Mouse (Mus musculus): ENCODE results near the gene Znhit2. TPM values are rescaled to one million over a fixed set of nuclear protein-coding genes. Genes with fewer than 3 reads are reported as not detected.

The Znhit2 gene
- 36.0 and 46.5 TPM in 2 replicates for polyA plus RNA-seq (2012; rRNA removed)

DNA sequence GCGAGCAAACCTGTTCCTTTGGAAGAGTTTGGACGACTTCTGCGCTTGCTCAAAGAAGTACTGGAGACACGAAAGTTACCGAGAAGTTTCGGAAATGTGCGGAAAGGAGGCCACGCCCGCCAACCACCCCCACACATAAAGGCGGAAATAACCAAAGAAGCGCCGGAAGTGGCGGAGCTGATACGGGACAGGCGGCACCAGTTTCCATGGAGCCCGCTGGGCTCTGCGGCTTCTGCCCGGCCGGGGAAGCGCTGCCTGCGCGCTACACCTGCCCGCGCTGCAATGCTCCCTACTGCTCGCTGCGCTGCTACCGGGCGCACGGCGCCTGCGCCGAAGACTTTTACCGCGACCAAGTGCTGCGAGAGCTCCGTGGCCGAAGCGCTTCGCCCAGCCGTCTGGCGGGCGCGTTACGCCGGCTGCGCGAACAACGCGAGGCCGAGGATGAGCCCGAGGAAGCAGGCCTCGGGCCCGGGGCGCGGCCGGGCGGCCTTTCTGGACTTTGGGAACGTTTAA, at the start of gene Znhit2:
Gene Znhit2 (plus strand): TSS at position 172 of the 513 bp plus-strand sequence.
- DNase-seq (ENCODE audit: low read depth) = peak; percentile 97
- TF ChIP-seq CTCF (IDR thresholded peaks at IDR 0.05; ENCODE audit: borderline replicate concordance, extremely low read depth, insufficient read depth, insufficient read length) (no peak; the same call in 1 of the 2 replicates), POLR2A (IDR thresholded peaks at IDR 0.05; ENCODE audit: borderline replicate concordance, extremely low read depth, insufficient read depth, insufficient read length, poor library complexity, severe bottlenecking) (peak; percentile 87)

DNA sequence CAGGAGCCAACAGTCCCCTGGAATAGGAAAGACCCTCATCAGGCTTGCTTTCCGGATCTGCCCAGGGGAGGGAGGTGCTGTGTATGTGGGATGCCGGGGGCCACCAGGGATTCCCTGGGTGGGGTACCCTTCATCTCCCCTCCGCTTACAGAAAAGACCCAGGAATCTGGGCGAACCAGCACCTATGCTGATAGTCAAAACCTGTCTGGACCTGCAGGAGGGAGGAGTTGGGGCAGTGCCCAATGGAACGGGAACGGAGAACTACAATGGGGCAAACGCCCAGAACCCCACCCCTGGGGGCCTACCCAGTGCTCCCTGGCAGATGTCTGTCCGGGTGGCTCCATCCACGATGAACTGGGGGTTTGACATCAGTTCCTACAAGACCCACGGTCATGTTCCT, 47.3 kb upstream of the Znhit2 start:
- no peak for TF ChIP-seq CTCF (IDR thresholded peaks at IDR 0.05; ENCODE audit: borderline replicate concordance, extremely low read depth, insufficient read depth, insufficient read length)

DNA sequence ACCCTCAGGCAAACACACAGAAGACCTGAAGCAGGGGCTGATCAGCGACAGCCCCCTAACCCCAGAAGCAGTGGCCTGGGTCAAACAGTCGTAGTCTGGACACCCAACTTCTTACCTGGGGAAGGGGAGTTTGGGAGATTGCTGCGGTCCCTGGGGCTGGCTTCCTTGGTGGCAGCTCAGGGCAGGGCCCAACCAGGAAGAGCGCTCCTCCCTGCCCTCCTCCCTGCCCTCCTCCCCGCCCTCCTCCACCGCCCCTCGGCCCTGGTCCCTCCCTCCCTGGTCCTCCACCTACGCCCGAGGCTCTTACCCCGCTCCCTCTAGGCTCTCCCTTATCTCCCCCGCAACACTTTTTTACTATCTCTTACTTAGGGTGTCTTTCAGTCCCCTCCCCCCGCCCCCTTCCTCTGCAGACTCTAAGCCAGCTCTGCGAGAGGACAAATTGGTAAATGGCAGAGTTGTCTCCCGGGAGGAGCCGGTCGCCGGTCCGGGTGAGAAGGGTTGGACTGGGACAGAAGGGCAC, 45.9 kb upstream of the Znhit2 start:
- TF ChIP-seq POLR2A (IDR thresholded peaks at IDR 0.05; ENCODE audit: borderline replicate concordance, extremely low read depth, insufficient read depth, insufficient read length, poor library complexity, severe bottlenecking) (no peak), CTCF (IDR thresholded peaks at IDR 0.05; ENCODE audit: borderline replicate concordance, extremely low read depth, insufficient read depth, insufficient read length) (no peak)
- DNase-seq (ENCODE audit: low read depth) = peak; percentile 31

More for the DNA sequence above, 47.3 kb upstream of the Znhit2 start:
- no peak for DNase-seq (ENCODE audit: low read depth)

DNA sequence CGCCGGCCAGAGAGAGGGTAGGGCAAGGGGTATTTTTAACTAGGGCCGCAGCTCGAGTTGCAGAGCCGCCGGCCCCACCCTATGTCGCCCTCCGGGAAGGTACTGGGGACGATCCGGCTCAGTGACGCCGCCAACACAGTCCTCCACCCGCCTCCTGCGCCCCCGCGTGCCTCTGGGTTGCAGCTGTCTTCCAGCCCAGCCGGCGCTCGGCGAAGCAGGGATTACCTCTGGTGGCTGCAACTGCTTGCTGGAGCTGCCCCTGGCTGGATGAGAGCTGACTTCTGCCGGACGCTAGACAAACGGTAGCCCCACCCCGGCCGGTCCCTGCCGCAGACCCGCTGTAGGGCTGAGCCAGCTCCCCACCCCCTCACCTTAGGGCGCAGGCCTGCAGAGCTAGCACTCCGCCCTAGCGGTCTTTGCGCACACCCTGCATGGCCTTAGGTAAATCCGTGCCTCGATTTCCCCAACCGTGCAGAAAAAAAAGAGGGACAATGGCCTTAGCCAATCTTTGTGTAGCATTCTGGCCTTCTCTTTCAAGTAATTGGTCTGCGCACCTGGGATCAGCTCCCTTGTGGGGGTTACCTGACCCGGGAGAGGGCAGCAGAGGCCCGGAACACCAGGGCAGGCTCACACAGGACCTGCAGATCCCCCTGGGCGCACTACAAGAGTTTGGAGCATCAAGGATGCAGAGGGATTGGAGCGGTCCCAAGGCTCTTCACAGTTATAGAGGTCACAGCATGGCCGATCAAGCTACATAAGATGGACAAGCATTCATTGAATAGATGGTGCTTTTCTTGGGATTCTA, 45.3 kb upstream of the Znhit2 start, which contains the start of gene Capn1:
Gene Capn1 (minus strand): TSS at position 387 of the 805 bp plus-strand sequence.
- TF ChIP-seq CTCF (IDR thresholded peaks at IDR 0.05; ENCODE audit: borderline replicate concordance, extremely low read depth, insufficient read depth, insufficient read length) = 0 out of 2 replicates have a peak, but pooled peaks have one; percentile 14
- no peak for TF ChIP-seq POLR2A (IDR thresholded peaks at IDR 0.05; ENCODE audit: borderline replicate concordance, extremely low read depth, insufficient read depth, insufficient read length, poor library complexity, severe bottlenecking)
- peak; percentile 67 for DNase-seq (ENCODE audit: low read depth)

DNA sequence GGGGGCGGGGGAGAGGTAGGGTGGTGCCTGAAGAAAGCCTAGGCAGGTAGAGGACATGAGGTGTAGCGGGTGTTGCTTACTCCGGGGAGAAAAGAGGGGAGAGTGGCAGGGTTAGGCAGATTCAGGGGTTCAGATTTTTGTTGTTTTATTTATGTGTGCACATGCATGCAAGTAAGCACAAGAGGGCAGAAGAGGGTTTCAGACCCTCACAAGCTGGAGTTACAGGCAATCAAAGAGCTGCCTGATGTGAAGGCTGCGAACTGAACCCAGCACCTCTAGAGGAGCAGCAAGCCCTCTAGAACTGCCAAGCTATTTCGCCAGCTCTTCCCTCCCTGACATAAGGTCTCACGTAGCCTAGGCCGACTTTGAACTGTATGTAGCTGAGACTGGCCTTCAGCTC, 44.5 kb upstream of the Znhit2 start:
- DNase-seq (ENCODE audit: low read depth) = peak; percentile 49
- TF ChIP-seq POLR2A (IDR thresholded peaks at IDR 0.05; ENCODE audit: borderline replicate concordance, extremely low read depth, insufficient read depth, insufficient read length, poor library complexity, severe bottlenecking) (no peak), CTCF (IDR thresholded peaks at IDR 0.05; ENCODE audit: borderline replicate concordance, extremely low read depth, insufficient read depth, insufficient read length) (peak; percentile 23; the same call in 1 of the 2 replicates)

DNA sequence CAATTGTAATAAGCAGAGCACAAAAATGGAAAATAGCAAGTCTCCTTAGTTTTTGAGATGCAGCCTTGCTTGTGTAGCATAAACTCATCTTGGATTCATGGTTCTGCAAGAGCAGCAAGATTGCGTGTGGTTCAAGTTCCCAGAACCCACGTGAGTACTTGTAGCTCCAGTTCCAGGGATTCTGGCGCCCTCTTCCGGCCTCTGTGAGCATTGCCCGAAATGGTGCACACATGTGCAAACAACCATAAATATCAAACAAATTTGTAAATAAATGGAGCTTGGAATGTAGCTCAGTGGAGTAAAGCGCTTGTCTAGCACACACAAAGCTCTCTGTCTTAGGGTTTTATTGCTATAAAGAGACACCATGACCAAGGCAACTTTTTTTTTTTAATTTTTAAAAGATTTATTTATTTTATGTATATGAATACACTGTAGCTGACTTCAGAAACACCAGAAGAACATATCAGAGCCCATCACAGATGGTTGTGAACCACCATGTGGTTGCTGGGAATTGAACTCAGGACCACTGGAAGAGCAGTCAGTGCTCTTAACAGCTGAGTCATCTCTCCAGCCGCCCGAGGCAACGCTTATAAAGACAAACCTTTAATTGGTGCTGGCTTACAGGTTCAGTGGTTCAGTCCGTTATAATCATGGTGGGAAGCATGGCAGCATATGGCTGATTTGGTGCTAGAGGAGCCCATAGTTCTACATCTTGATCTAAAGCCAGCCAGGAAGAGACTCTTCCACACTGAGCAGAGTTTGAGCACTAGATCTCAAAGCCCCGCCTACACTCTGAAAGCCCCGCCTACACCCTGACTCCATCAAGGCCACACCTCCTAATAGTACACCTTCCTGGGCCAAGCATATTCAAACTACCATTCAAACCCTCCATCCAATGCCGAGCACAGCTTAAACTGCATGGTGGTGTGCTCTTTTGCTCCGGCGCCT, 42.6 kb upstream of the Znhit2 start:
- TF ChIP-seq POLR2A (IDR thresholded peaks at IDR 0.05; ENCODE audit: borderline replicate concordance, extremely low read depth, insufficient read depth, insufficient read length, poor library complexity, severe bottlenecking) = no peak
- TF ChIP-seq CTCF (IDR thresholded peaks at IDR 0.05; ENCODE audit: borderline replicate concordance, extremely low read depth, insufficient read depth, insufficient read length) = peak; percentile 87
- DNase-seq (ENCODE audit: low read depth) = peak; percentile 89

DNA sequence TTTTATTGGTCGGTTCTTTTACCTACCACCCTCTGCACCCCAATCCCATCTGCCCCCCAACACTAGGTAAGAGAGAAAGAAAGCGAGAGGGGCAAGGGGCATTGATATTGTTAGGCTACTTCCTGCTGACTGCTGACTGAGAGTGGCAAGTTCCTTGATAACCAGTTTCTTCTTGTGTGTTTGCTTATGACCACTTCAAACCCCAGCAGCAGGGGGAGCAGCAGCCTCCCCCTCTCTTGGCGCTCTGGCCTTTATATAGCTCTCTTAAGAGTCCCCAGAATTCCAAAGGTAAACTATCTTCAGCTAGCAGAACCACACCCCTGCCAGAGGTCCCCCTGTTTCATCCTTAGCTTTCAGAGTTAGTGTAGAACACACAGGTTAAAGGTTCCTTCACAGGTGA, 40.7 kb upstream of the Znhit2 start:
- TF ChIP-seq CTCF (IDR thresholded peaks at IDR 0.05; ENCODE audit: borderline replicate concordance, extremely low read depth, insufficient read depth, insufficient read length) (no peak), POLR2A (IDR thresholded peaks at IDR 0.05; ENCODE audit: borderline replicate concordance, extremely low read depth, insufficient read depth, insufficient read length, poor library complexity, severe bottlenecking) (no peak)
- no peak for DNase-seq (ENCODE audit: low read depth)

DNA sequence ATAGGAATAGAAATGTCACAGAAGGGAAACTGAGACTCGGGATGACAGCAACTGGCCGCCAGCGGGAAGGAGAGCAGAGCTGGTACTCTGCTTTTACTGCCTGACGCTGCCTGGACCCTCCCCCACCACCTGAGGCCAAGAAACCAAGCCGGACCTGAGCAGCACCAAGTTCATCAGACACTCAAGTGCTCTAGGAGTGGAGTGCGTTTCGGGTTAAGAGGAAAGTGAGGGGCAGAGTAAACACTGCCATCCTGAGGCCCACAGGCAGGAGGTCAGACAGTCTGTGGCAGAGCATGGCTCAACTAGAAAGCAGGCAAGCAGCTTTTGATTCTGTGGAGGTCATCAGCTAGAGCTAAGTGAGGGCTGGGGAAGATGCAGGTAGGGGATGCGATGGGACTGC, 37.9 kb upstream of the Znhit2 start:
- no peak for TF ChIP-seq CTCF (IDR thresholded peaks at IDR 0.05; ENCODE audit: borderline replicate concordance, extremely low read depth, insufficient read depth, insufficient read length)
- no peak for TF ChIP-seq POLR2A (IDR thresholded peaks at IDR 0.05; ENCODE audit: borderline replicate concordance, extremely low read depth, insufficient read depth, insufficient read length, poor library complexity, severe bottlenecking)
- no peak for DNase-seq (ENCODE audit: low read depth)

DNA sequence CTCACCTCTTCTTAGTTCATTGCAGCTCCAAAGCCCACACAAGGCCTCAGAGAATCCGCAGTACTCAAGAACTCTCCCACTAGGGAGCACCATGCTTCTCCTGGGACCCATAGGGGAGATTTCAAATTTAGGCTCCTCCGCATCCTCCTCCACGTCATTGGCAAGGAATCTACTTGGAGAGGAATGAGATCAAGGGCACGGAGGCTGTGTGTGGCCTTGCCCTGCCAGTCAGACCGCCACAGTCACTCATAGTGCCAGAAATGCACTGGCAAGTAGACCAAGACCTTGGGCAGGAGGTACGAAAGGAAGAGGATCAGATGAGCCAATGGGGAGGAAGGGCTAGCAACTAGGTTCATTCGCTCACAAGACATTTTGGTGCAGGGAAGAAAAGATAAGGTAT, 37.1 kb upstream of the Znhit2 start:
- DNase-seq (ENCODE audit: low read depth) = no peak
- TF ChIP-seq CTCF (IDR thresholded peaks at IDR 0.05; ENCODE audit: borderline replicate concordance, extremely low read depth, insufficient read depth, insufficient read length) = no peak
- TF ChIP-seq POLR2A (IDR thresholded peaks at IDR 0.05; ENCODE audit: borderline replicate concordance, extremely low read depth, insufficient read depth, insufficient read length, poor library complexity, severe bottlenecking) = no peak

DNA sequence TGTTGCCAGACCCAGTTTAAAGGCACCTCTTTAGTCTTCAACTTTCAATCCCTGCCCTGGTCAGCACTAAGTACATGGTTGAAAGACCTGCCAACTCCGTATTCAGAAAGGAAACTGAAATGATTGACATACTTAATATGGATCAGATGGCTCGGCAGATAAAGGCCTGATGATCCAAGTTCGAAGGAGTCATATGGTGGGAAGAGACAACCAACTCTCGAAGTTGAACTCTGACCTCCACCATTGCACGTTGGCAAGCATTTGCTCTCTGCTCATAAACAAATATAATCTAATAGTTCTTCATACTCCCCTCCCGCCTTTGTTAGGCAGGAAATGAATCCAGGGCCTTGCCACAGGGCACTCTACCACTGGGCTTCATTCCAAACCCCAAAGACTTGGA, 32.0 kb upstream of the Znhit2 start:
- TF ChIP-seq POLR2A (IDR thresholded peaks at IDR 0.05; ENCODE audit: borderline replicate concordance, extremely low read depth, insufficient read depth, insufficient read length, poor library complexity, severe bottlenecking) (no peak), CTCF (IDR thresholded peaks at IDR 0.05; ENCODE audit: borderline replicate concordance, extremely low read depth, insufficient read depth, insufficient read length) (no peak)
- no peak for DNase-seq (ENCODE audit: low read depth)

DNA sequence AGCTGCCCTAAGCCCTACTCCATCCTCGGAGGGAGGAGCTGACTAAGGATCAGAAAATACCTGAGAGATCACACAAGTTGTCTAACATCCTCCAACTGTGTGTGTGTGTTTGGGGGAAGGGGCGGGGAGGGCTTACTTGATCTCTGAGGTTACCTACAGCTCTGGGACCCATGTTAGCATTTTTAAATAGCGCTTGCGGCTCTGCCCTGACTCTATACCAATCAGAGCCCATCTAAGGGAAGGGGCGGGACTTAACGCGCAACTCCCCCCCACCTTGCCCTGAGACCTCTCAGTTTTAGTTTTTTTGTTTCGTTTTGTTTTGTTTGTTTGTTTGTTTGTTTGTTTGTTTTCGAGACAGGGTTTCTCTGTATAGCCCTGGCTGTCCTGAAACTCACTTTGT, 31.6 kb upstream of the Znhit2 start:
- no peak for TF ChIP-seq POLR2A (IDR thresholded peaks at IDR 0.05; ENCODE audit: borderline replicate concordance, extremely low read depth, insufficient read depth, insufficient read length, poor library complexity, severe bottlenecking)
- no peak for TF ChIP-seq CTCF (IDR thresholded peaks at IDR 0.05; ENCODE audit: borderline replicate concordance, extremely low read depth, insufficient read depth, insufficient read length)
- DNase-seq (ENCODE audit: low read depth) = no peak

Data from brain, embryonic 14.5 days (tissue).